Mouse (Mus musculus): Measurements from ENCODE around the gene Gin1. TPM values are rescaled to one million over a fixed set of nuclear protein-coding genes. Genes with fewer than 3 reads are reported as not detected.

The Gin1 gene
- polyA plus RNA-seq, 1 experiment from 2014 or later = 17.7 TPM

DNA sequence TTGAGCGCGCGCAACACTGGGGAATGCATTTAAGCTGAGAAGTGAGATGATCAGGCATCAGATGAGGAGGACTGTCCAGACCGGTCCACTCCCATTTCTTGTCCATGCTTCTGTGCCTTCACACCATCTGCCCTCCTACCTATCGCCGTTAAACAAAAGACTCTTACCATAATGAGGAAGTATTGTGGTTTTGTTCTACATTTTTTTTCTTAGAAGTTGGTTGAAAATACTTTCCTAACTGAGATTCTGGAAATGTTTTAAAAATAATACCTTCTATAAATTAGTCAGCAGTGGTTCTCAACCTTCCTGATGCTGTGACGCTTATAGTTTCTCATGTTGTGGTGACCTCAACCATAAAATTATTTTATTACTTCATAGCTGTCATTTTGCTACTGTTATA is 11.7 kb downstream of the Gin1 start:
- Histone ChIP-seq H3K36me3 (ENCODE audit: insufficient read depth, low read length) (0 out of 2 replicates have a peak, but pooled peaks cover 4% of the 10 kb centered on the region), H3K9ac (replicated peaks; ENCODE audit: low read length) (no peak overlapping the region), H3K27me3 (ENCODE audit: insufficient read depth, low read length) (no peaks in the 10 kb centered on the region), H3K9me3 (ENCODE audit: low read length) (no peaks in the 10 kb centered on the region), H3K27ac (ENCODE audit: low read length) (no peak overlapping the region), H3K4me2 (replicated peaks; ENCODE audit: low read depth, low read length) (no peak overlapping the region), H3K4me3 (ENCODE audit: low read length) (no peak overlapping the region), H3K4me1 (ENCODE audit: insufficient read depth, low read length) (no peaks in the 10 kb centered on the region)
- no peak for ATAC-seq (ENCODE audit: low FRiP score, low TSS enrichment)
- 96% methylated on average over 7 of the region's 7 CpGs for WGBS

DNA sequence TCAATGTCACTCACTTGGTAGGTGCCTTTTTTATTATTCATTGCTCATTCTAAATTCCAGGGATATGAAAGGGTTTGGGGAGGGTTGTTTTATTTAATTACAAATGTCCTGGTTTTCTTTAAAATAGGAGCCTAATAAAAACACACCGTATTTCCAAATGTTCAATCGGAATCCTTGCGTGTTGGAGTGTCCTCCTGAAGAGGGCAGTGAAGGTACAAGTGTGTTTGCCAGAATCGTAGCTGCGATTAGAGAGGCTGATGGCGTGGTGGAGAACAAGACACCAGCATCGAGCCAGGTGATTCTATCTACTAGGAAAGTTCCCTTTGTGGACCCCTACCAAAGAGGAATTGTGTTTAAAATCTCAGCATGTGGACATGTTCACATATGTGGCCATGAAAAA is 15.0 kb downstream of the Gin1 start:
- no peak overlapping the region for H3K4me3 ChIP-seq (ENCODE audit: low read length)
- no peak overlapping the region for H3K4me2 ChIP-seq (replicated peaks; ENCODE audit: low read depth, low read length)
- H3K9ac ChIP-seq (replicated peaks; ENCODE audit: low read length) = no peak overlapping the region
- no peaks in the 10 kb centered on the region for H3K27me3 ChIP-seq (ENCODE audit: insufficient read depth, low read length)
- ATAC-seq (ENCODE audit: low FRiP score, low TSS enrichment) = no peak
- no peaks in the 10 kb centered on the region for H3K4me1 ChIP-seq (ENCODE audit: insufficient read depth, low read length)
- 0 out of 2 replicates have a peak, but pooled peaks cover 2% of the 10 kb centered on the region for H3K36me3 ChIP-seq (ENCODE audit: insufficient read depth, low read length)
- WGBS = 84% methylated on average over 7 of the region's 7 CpGs
- no peaks in the 10 kb centered on the region for H3K9me3 ChIP-seq (ENCODE audit: low read length)
- H3K27ac ChIP-seq (ENCODE audit: low read length) = no peak overlapping the region

DNA sequence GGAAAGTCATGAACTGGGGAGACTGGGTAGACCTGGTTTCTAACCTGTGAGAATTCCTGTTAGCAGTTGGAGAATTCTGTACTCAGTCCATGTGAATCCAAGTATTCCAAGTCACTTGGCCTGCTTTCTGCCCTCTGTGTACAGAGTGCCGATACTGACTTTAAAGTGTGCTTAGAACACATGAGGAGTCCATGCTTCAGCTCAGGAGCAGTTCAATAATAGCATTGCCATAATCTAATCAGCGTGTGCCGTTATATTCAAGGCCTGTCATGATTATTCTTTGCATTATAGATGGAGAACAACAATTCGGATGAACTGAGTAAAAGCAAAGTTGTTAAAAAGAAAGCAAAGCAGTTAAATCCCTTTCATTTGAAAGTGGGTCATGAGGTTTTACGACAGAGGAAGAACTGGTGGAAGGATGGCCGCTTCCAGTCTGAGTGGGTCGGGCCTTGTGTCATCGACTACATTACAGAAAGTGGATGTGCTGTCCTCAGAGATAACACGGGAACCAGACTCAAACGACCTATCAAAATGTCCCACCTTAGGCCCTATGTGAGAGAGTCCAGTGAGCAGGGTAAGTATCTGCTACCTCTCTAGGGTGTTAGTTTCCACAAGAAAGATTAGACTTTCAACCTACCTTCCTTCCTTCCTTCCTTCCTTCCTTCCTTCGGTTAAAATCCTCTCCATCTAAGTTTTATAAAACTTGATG is 15.9 kb downstream of the Gin1 start:
- Histone ChIP-seq H3K4me2 (replicated peaks; ENCODE audit: low read depth, low read length) (no peak overlapping the region), H3K9me3 (ENCODE audit: low read length) (no peaks in the 10 kb centered on the region), H3K27me3 (ENCODE audit: insufficient read depth, low read length) (no peaks in the 10 kb centered on the region), H3K36me3 (ENCODE audit: insufficient read depth, low read length) (0 out of 2 replicates have a peak, but pooled peaks cover 2% of the 10 kb centered on the region), H3K4me1 (ENCODE audit: insufficient read depth, low read length) (no peaks in the 10 kb centered on the region), H3K27ac (ENCODE audit: low read length) (no peak overlapping the region), H3K9ac (replicated peaks; ENCODE audit: low read length) (no peak overlapping the region), H3K4me3 (ENCODE audit: low read length) (no peak overlapping the region)
- no peak for ATAC-seq (ENCODE audit: low FRiP score, low TSS enrichment)
- WGBS = 87% methylated on average over 11 of the region's 11 CpGs

DNA sequence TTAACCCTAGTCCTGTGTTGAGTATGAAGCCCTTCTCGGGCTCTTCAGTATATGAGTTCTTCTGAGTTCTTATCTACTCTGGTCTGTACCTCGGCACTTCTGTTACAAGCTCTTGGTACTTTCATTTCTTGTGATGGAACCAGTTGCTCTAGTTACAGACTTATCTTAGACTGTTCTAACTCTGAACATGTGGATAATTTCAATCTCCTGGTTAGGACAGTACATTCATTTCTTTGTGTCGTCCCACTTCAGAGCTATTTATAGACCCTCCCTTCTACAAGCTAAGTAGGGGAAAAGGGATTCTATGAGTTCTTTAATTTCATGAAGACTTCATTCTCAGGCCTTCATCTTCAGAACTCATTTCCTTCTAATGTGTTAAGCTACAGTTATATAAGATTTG is 17.7 kb downstream of the Gin1 start:
- no peak overlapping the region for H3K4me3 ChIP-seq (ENCODE audit: low read length)
- H3K27ac ChIP-seq (ENCODE audit: low read length) = no peak overlapping the region
- 83% methylated on average over 3 of the region's 3 CpGs for WGBS
- H3K9me3 ChIP-seq (ENCODE audit: low read length) = no peaks in the 10 kb centered on the region
- no peak overlapping the region for H3K4me2 ChIP-seq (replicated peaks; ENCODE audit: low read depth, low read length)
- H3K27me3 ChIP-seq (ENCODE audit: insufficient read depth, low read length) = no peaks in the 10 kb centered on the region
- H3K36me3 ChIP-seq (ENCODE audit: insufficient read depth, low read length) = 0 out of 2 replicates have a peak, but pooled peaks cover 2% of the 10 kb centered on the region
- H3K4me1 ChIP-seq (ENCODE audit: insufficient read depth, low read length) = no peaks in the 10 kb centered on the region
- no peak for ATAC-seq (ENCODE audit: low FRiP score, low TSS enrichment)
- H3K9ac ChIP-seq (replicated peaks; ENCODE audit: low read length) = no peak overlapping the region

DNA sequence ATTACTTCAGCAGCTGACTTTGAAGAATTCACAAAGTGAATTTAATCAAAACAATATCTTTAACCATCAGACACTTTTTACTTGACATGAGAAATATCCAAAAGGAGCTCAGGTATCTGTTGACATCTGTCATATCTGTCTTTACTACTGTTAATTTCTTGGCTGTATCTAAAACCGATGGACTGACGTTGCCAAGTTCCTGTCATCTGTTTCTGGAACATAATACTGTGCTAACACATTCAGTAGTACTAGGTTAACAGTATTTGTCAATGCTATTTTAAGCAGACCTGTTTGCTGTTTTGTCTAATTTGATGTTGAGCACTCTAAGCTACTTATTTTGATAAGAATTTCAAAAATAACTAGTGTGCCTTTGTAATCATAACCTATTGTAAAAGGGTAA is 18.5 kb downstream of the Gin1 start:
- WGBS = 87% methylated on average over 2 of the region's 2 CpGs
- no peak for ATAC-seq (ENCODE audit: low FRiP score, low TSS enrichment)
- H3K4me1 ChIP-seq (ENCODE audit: insufficient read depth, low read length) = no peaks in the 10 kb centered on the region
- peaks cover 6% of the 10 kb centered on the region; the same call in 1 of the 2 replicates for H3K36me3 ChIP-seq (ENCODE audit: insufficient read depth, low read length)
- H3K27ac ChIP-seq (ENCODE audit: low read length) = no peak overlapping the region
- H3K4me2 ChIP-seq (replicated peaks; ENCODE audit: low read depth, low read length) = no peak overlapping the region
- no peaks in the 10 kb centered on the region for H3K27me3 ChIP-seq (ENCODE audit: insufficient read depth, low read length)
- no peak overlapping the region for H3K4me3 ChIP-seq (ENCODE audit: low read length)
- no peak overlapping the region for H3K9ac ChIP-seq (replicated peaks; ENCODE audit: low read length)
- no peaks in the 10 kb centered on the region for H3K9me3 ChIP-seq (ENCODE audit: low read length)

DNA sequence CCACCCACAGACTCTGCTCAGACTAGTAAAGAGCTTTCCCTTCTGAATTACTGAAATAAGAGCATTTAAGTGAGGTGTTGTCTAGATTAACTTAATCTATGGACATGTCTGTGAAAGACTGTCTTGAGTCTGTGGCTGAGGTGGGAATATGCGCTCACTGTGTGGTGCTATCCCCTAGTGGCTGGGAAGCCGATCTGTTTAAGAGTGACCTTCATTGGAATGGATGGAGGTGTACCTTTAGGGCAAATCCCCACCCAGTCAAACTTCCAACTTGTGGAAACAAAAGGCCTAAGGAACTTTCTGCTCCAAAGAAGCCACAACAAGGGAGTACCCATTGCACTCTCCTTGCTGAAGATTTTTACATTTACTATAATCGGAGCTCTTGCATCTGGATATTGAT is 24.1 kb downstream of the Gin1 start:
- no peak overlapping the region for H3K4me3 ChIP-seq (ENCODE audit: low read length)
- H3K4me1 ChIP-seq (ENCODE audit: insufficient read depth, low read length) = no peaks in the 10 kb centered on the region
- no peak overlapping the region for H3K27ac ChIP-seq (ENCODE audit: low read length)
- no peaks in the 10 kb centered on the region for H3K27me3 ChIP-seq (ENCODE audit: insufficient read depth, low read length)
- 97% methylated on average over 3 of the region's 3 CpGs for WGBS
- H3K9me3 ChIP-seq (ENCODE audit: low read length) = no peaks in the 10 kb centered on the region
- H3K4me2 ChIP-seq (replicated peaks; ENCODE audit: low read depth, low read length) = no peak overlapping the region
- peaks cover 4% of the 10 kb centered on the region; the same call in 1 of the 2 replicates for H3K36me3 ChIP-seq (ENCODE audit: insufficient read depth, low read length)
- ATAC-seq (ENCODE audit: low FRiP score, low TSS enrichment) = no peak
- no peak overlapping the region for H3K9ac ChIP-seq (replicated peaks; ENCODE audit: low read length)

DNA sequence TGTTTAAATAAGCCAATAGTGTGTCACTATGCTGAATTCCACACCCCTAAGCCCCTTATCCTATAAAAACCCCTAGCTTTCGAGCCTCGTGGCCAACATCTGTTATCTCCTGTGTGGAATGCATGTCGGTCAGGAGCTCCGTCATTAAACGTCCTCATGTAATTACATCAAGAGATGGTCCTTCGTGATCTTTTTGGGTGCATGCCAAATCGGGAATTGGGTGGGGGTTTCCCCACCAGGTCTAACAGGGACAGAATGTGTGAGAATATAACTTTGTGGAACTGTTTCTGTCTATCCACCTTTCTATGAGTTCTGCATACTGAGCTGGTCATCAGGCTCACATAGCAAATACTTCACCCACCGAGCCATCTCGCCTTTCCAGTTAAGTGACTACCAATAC is 26.0 kb downstream of the Gin1 start:
- 83% methylated on average over 9 of the region's 9 CpGs for WGBS
- peaks cover 4% of the 10 kb centered on the region; the same call in 1 of the 2 replicates for H3K36me3 ChIP-seq (ENCODE audit: insufficient read depth, low read length)
- H3K4me2 ChIP-seq (replicated peaks; ENCODE audit: low read depth, low read length) = no peak overlapping the region
- ATAC-seq (ENCODE audit: low FRiP score, low TSS enrichment) = no peak
- peaks cover 3% of the 10 kb centered on the region; the same call in 1 of the 2 replicates for H3K9me3 ChIP-seq (ENCODE audit: low read length)
- H3K4me1 ChIP-seq (ENCODE audit: insufficient read depth, low read length) = no peaks in the 10 kb centered on the region
- no peaks in the 10 kb centered on the region for H3K27me3 ChIP-seq (ENCODE audit: insufficient read depth, low read length)
- H3K27ac ChIP-seq (ENCODE audit: low read length) = no peak overlapping the region
- H3K4me3 ChIP-seq (ENCODE audit: low read length) = no peak overlapping the region
- no peak overlapping the region for H3K9ac ChIP-seq (replicated peaks; ENCODE audit: low read length)

DNA sequence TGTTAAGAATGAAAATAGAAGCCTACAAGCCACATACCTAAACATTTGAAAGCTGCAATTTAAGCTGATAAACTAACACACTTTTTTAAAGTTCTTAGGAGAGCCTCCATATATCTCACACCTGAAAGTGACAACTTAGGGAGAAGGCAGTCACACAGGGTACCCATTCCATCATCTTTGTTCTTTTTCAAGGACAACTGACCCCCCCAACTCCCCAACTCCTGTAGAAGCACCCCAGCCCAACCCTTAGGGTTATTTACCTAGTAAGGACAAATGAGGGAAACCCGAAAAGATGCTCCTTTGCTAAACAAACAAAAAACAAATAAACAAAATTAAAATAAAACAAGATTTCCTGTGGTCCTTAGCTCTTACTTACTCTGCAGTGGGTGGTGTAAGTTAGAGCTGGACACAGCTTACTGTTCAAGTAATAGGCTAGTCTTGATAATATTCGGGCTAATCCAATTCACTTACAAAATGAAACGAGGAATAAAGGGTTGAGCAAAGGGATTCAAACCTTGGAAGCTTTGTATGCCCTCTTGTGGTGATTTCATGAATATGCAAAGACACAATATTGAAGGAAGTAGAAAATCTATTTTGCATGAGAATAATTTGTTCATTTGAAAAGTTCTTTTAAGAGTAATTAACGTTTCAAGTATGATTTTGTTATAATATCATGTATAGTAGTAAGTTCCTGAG is 32.4 kb downstream of the Gin1 start:
- Histone ChIP-seq H3K4me1 (ENCODE audit: insufficient read depth, low read length) (no peaks in the 10 kb centered on the region), H3K27me3 (ENCODE audit: insufficient read depth, low read length) (no peaks in the 10 kb centered on the region), H3K4me3 (ENCODE audit: low read length) (no peak overlapping the region), H3K4me2 (replicated peaks; ENCODE audit: low read depth, low read length) (no peak overlapping the region), H3K36me3 (ENCODE audit: insufficient read depth, low read length) (no peaks in the 10 kb centered on the region), H3K9ac (replicated peaks; ENCODE audit: low read length) (no peak overlapping the region), H3K27ac (ENCODE audit: low read length) (no peak overlapping the region), H3K9me3 (ENCODE audit: low read length) (peaks cover 3% of the 10 kb centered on the region; the same call in 1 of the 2 replicates)
- 48% methylated on average over 4 of the region's 4 CpGs for WGBS
- no peak for ATAC-seq (ENCODE audit: low FRiP score, low TSS enrichment)

DNA sequence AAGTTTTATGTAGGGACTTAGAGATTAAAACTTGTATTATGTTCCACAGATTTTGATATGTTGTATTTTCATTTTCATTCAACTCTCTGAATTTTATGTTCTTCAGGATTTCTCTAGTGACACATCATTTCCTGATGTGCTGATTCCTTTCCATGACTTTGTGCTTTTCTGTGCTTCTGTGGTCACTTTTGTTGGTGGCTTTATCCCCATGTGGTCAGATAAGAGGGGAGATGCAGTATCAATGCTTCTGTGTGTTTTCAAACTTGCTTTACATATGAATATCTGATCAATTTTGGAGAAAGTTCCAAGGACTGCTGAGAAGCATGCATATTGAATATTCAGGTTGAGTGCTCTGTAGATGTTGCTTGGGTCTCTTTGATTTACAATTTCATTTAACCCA is 34.5 kb downstream of the Gin1 start:
- ATAC-seq (ENCODE audit: low FRiP score, low TSS enrichment) = no peak
- no peaks in the 10 kb centered on the region for H3K4me1 ChIP-seq (ENCODE audit: insufficient read depth, low read length)
- no peak overlapping the region for H3K27ac ChIP-seq (ENCODE audit: low read length)
- H3K36me3 ChIP-seq (ENCODE audit: insufficient read depth, low read length) = no peaks in the 10 kb centered on the region
- peaks cover 3% of the 10 kb centered on the region; the same call in 1 of the 2 replicates for H3K9me3 ChIP-seq (ENCODE audit: low read length)
- no peaks in the 10 kb centered on the region for H3K27me3 ChIP-seq (ENCODE audit: insufficient read depth, low read length)
- H3K9ac ChIP-seq (replicated peaks; ENCODE audit: low read length) = no peak overlapping the region
- H3K4me2 ChIP-seq (replicated peaks; ENCODE audit: low read depth, low read length) = no peak overlapping the region
- H3K4me3 ChIP-seq (ENCODE audit: low read length) = no peak overlapping the region

DNA sequence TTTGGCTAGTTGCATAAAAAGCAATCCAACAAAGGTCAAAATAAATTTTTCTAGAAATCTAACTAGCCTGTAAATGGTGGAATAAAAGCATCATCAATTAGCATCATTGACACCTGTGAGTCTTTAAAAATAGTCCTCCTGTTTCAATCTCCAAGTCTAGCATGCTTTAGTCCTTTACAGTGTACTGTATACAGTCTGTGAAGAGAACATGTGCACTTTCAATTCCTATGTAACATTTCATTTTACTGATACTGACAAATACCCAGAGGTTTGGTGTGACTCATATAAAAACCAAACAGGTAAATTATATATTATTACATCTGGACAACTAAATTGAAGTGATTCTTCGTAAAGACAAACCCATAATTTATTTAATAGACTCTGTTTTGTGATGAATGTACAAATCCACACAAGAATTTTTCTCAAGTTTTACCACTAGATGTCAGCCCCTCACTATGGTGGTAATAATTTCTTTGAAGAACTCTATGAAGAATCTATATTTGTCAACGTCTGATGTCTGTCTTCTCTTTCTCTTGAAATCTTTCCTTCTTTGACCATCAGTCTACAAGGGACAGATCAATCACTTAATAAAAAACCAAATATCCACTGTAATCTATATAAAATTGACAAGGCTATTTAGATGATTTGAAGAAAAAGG is 39.4 kb downstream of the Gin1 start:
- Histone ChIP-seq H3K9me3 (ENCODE audit: low read length) (no peaks in the 10 kb centered on the region), H3K4me1 (ENCODE audit: insufficient read depth, low read length) (no peaks in the 10 kb centered on the region), H3K4me3 (ENCODE audit: low read length) (no peak overlapping the region), H3K9ac (replicated peaks; ENCODE audit: low read length) (no peak overlapping the region), H3K36me3 (ENCODE audit: insufficient read depth, low read length) (no peaks in the 10 kb centered on the region), H3K4me2 (replicated peaks; ENCODE audit: low read depth, low read length) (no peak overlapping the region), H3K27me3 (ENCODE audit: insufficient read depth, low read length) (no peaks in the 10 kb centered on the region), H3K27ac (ENCODE audit: low read length) (no peak overlapping the region)
- no peak for ATAC-seq (ENCODE audit: low FRiP score, low TSS enrichment)
- WGBS = 36% methylated on average over 2 of the region's 2 CpGs

Data from kidney, embryonic 16.5 days (tissue).